Mouse (Mus musculus) embryonic fibroblast, embryonic 13.5 days (primary cell): ENCODE measurements around the gene B430306N03Rik. TPM values are rescaled to one million over a fixed set of nuclear protein-coding genes. Genes with fewer than 3 reads are reported as not detected.
"Not testable (repeated sequence)": the region's sequence is repeated elsewhere in the genome, so short reads cannot be mapped to it uniquely, and the experiment has no call there.

ENCODE experiments used
- H3K27ac ChIP-seq: 2 replicates; pipeline ENCODE4 v1.5.1; 2012; ENCODE audit warnings: low read length, control low read depth, inconsistent platforms; ENCODE audit not compliant: insufficient read depth
- H3K4me1 ChIP-seq: 2 replicates; pipeline ENCODE4 v1.6.1; 2011; ENCODE audit warnings: low read length; ENCODE audit not compliant: control insufficient read depth, insufficient read depth
- H3K4me3 ChIP-seq: 2 replicates; pipeline ENCODE4 v1.5.1; 2011; ENCODE audit warnings: mild to moderate bottlenecking, control low read depth, low read length; ENCODE audit not compliant: insufficient read depth
- CTCF ChIP-seq: IDR thresholded peaks from 2 replicates; pipeline ENCODE4 v1.5.1; 2011; ENCODE audit warnings: mild to moderate bottlenecking, control low read depth, low read length, moderate library complexity, borderline replicate concordance; ENCODE audit not compliant: insufficient read depth
- POLR2A ChIP-seq: IDR thresholded peaks from 2 replicates; pipeline ENCODE4 v1.6.1; 2011; ENCODE audit warnings: low read depth, mild to moderate bottlenecking, control low read depth, low read length, moderate library complexity
- polyA plus RNA-seq: library from polyadenylated mRNA; stranded (reverse); fragments of >200 nt; gene quantifications from 2 replicates; pipeline ENCODE4 v1.2.4, GENCODE M21; 2011; ENCODE audit warnings: low read depth; ENCODE audit not compliant: missing spikeins, insufficient read length

Gene B430306N03Rik
- 0.19 TPM in 1 of 2 replicates, not detected in the other for polyA plus RNA-seq

- not testable (repeated sequence) for H3K4me3 ChIP-seq, H3K27ac ChIP-seq, H3K4me1 ChIP-seq
Measured at GRCm38 (mm10) chr17:48315905-48316579, at the start of gene B430306N03Rik. TSS of gene B430306N03Rik (plus strand) at chr17:48316141.

DNA sequence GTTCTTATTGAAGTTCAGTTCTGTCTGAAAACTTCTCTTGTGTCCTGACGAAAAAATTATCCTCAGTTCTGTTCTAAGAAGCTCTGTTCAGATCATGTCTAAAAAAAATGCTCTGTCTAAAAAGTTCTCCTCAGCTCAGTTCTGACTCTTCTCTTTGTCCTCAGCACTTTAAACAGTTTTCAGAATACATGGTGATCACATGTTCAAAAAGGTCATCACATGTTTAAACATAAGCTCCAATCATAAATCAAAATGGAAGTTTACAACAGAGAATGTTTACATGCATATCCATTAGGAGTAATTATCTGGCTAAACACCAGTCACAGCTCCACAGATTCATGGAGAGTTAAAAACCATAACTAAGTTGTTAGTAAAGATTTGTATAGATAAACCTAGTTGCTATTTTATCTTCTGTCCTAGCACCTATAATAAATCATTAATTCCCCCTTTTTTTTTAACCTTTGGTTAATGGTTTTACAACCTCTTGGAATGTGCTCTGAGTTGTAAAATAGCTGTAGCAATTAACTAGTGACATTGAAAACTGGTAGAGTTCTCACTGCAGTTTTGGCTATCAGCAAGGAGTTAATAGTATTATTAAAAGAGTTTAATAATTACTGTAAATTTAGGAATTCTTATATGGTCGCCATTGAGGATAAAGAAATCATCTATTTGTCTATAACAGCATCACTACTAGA, 49.2 kb upstream of the B430306N03Rik start:
- TF ChIP-seq POLR2A (no peak), CTCF (no peak)
- H3K27ac ChIP-seq = no peak overlapping the region
- H3K4me3 ChIP-seq = no peak overlapping the region

DNA sequence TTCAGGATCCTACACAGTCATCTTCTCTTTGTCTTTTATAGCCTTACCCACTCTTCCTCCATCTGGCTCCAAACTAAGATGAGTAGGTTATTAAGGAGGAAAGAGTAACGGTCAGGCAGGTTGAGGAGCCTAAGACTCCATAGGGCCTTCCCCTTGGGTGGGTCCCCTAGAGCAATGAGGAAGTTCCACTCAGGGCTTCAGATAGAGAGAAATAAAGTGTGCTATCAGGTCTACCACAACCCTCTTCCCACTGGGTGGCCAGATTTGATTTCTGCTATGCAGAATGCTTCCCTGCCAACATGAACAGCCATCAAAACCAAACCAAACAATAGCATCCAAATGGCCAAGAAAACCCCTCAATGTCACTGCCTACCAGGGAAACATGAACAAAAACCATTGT, 48.4 kb upstream of the B430306N03Rik start:
- Histone ChIP-seq H3K4me1 (no peaks in the 10 kb centered on the region), H3K4me3 (no peak overlapping the region), H3K27ac (no peak overlapping the region)
- TF ChIP-seq POLR2A = no peak
- TF ChIP-seq CTCF = no peak

More for the DNA sequence above, 49.2 kb upstream of the B430306N03Rik start:
- no peaks in the 10 kb centered on the region for H3K4me1 ChIP-seq

DNA sequence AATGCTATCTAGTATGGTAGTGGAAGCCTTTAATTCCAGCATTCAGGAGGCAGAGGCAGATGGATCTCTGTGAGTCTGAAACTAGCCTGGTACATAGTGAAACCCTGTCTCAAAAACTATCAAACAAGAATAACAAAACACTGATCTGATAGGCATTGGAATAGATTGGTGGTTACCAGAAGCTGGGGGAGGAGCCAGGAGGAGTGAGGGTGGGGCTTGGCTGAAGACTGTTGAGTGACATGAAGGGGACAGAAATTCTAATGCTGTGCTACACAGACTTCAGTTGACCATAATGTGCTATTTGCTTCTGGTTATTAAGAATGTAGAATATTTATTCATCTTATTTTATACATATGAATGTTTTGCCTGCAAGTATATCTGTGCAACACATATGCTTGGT, 47.7 kb upstream of the B430306N03Rik start:
- TF ChIP-seq POLR2A (no peak), CTCF (no peak)
- no peak overlapping the region for H3K4me3 ChIP-seq
- no peak overlapping the region for H3K27ac ChIP-seq
- H3K4me1 ChIP-seq = no peaks in the 10 kb centered on the region

- no peak for TF ChIP-seq CTCF
- no peak for TF ChIP-seq POLR2A
- Histone ChIP-seq H3K4me3 (no peak overlapping the region), H3K4me1 (no peaks in the 10 kb centered on the region)
Measured at GRCm38 (mm10) chr17:48269833-48270232, 46.1 kb upstream of the B430306N03Rik start.

DNA sequence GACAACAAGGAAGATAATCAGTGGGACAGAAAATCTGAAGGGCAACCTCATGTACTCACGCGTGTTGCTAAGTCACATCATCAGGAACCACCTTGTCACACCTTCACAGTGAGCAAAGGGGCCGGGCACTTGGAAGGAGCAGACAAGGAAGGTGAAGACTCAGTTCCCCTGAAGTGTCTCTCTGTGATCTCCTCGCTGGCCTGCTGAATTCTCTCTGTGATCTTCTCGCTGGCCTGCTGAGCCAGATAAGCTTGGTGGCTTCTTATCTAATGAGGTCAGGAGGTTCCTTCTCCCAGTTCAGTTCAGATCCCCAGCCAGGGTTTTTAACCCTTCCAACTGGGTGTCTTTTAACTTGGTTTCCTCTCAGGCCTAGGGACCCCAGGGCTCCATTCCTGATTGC, 43.8 kb upstream of the B430306N03Rik start:
- H3K4me3 ChIP-seq = no peak overlapping the region
- TF ChIP-seq CTCF (no peak), POLR2A (no peak)
- H3K27ac ChIP-seq = no peak overlapping the region
- no peaks in the 10 kb centered on the region for H3K4me1 ChIP-seq

More at GRCm38 (mm10) chr17:48269833-48270232, 46.1 kb upstream of the B430306N03Rik start:
- no peak overlapping the region for H3K27ac ChIP-seq

GRCm38 (mm10) chr17:48272598-48272997, 43.3 kb upstream of the B430306N03Rik start:
- no peak overlapping the region for H3K4me3 ChIP-seq
- H3K4me1 ChIP-seq = no peaks in the 10 kb centered on the region
- TF ChIP-seq POLR2A = no peak
- TF ChIP-seq CTCF = no peak
- H3K27ac ChIP-seq = no peak overlapping the region

- H3K4me3 ChIP-seq = no peak overlapping the region
- TF ChIP-seq CTCF = no peak
- TF ChIP-seq POLR2A = no peak
- H3K4me1 ChIP-seq = no peaks in the 10 kb centered on the region
- H3K27ac ChIP-seq = no peak overlapping the region
Measured at GRCm38 (mm10) chr17:48274098-48274497, 41.8 kb upstream of the B430306N03Rik start.

GRCm38 (mm10) chr17:48274885-48275284, 41.1 kb upstream of the B430306N03Rik start:
- H3K4me3 ChIP-seq = no peak overlapping the region
- no peaks in the 10 kb centered on the region for H3K4me1 ChIP-seq
- H3K27ac ChIP-seq = no peak overlapping the region
- peak; percentile 39; the same call in 1 of the 2 replicates for TF ChIP-seq CTCF
- TF ChIP-seq POLR2A = no peak

DNA sequence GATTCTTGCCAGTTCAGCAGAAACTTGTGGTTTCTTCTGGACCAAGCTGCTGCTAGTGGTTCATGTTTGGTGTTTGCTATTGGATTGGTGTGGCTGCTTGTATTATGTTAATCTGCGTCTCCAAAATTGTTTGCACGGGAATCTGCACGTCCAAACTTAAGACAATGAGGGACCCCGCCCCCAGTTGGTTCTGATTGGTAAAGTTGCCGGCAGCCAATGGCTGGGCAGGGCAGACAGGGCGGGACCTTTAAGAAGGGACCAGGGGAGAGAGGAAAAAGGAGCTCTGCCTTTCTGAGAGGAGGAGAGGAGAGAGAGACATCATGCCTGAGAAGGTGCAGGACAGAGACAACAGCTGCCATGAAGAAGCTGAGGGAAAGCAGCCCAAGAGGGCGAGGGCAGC, 40.2 kb upstream of the B430306N03Rik start:
- Histone ChIP-seq H3K27ac (no peak overlapping the region), H3K4me1 (no peaks in the 10 kb centered on the region)
- TF ChIP-seq POLR2A = no peak
- TF ChIP-seq CTCF = no peak

More for the DNA sequence above, 40.2 kb upstream of the B430306N03Rik start:
- no peak overlapping the region for H3K4me3 ChIP-seq
